Mouse (Mus musculus) kidney, postnatal 0 days (tissue): ENCODE data around the gene Slc8a3. TPM values are rescaled to one million over a fixed set of nuclear protein-coding genes. Genes with fewer than 3 reads are reported as not detected.
A peak's percentile ranks its signal among the peaks of the same experiment; 100 is the strongest.

ENCODE experiments used
- ATAC-seq: fragments of 200-750 bp; cut with Nextera tagmentation; replicated peaks from 2 replicates; pipeline ENCODE4 v1.8.0; 2017; ENCODE audit warnings: low read depth, moderate number of reproducible peaks, moderate TSS enrichment, moderate library complexity; ENCODE audit not compliant: low FRiP score
- DNase-seq: peaks from one replicate; pipeline ENCODE4 v3.0.0-alpha.2; 2016; ENCODE audit warnings: low spot score
- H3K27ac ChIP-seq: fragments of 300-500 bp; sonication (generic); 2 replicates; pipeline ENCODE4 v1.5.1; 2014; ENCODE audit warnings: mild to moderate bottlenecking
- H3K27me3 ChIP-seq: fragments of 300-500 bp; sonication (generic); 2 replicates; pipeline ENCODE4 v1.6.1; 2014; ENCODE audit warnings: low read length, mixed read lengths; ENCODE audit not compliant: insufficient read depth
- H3K36me3 ChIP-seq: fragments of 300-500 bp; sonication (generic); 2 replicates; pipeline ENCODE4 v1.6.1; 2014; ENCODE audit warnings: low read length, mixed read lengths; ENCODE audit not compliant: insufficient read depth
- H3K4me1 ChIP-seq: fragments of 300-500 bp; sonication (generic); replicated peaks from 2 replicates; pipeline ENCODE4 v1.6.1; 2014; ENCODE audit warnings: antibody characterized with exemption, low read length, mixed read lengths; ENCODE audit not compliant: insufficient read depth
- H3K4me2 ChIP-seq: fragments of 300-500 bp; sonication (generic); 2 replicates; pipeline ENCODE4 v1.6.1; 2014; ENCODE audit warnings: mild to moderate bottlenecking, low read length, moderate library complexity, mixed read lengths
- H3K4me3 ChIP-seq: fragments of 300-500 bp; sonication (generic); replicated peaks from 2 replicates; pipeline ENCODE4 v1.5.1; 2014; ENCODE audit warnings: low read depth, low read length
- H3K9ac ChIP-seq: fragments of 300-500 bp; sonication (generic); 2 replicates; pipeline ENCODE4 v1.6.1; 2014; ENCODE audit warnings: low read depth, low read length
- H3K9me3 ChIP-seq: fragments of 300-500 bp; sonication (generic); replicated peaks from 2 replicates; pipeline ENCODE4 v1.6.1; 2016; ENCODE audit warnings: low read length, inconsistent platforms, mixed read lengths
- CTCF ChIP-seq: IDR thresholded peaks from 2 replicates; pipeline ENCODE4 v1.5.1; 2016; ENCODE audit warnings: antibody characterized with exemption, low read depth, mild to moderate bottlenecking, moderate library complexity
- WGBS: fragments of 180-500 bp; shearing (Covaris S2); extraction: QIAGEN DNeasy Blood & Tissue Kit; methylation state at CpG from one replicate; pipeline ENCODE4 v1.1.7; 2014; 5-methylcytosine and 5-hydroxymethylcytosine counted together
- polyA plus RNA-seq: library from polyadenylated mRNA; unstranded; fragments of >200 nt; fragmentation: Nextera tagmentation; extraction: Ambion mirVana; gene quantifications from 2 replicates; pipeline ENCODE4 v1.2.1, GENCODE M21; 2015

Gene Slc8a3
- polyA plus RNA-seq, 1 experiment from 2014 or later: 0.05 TPM

DNA sequence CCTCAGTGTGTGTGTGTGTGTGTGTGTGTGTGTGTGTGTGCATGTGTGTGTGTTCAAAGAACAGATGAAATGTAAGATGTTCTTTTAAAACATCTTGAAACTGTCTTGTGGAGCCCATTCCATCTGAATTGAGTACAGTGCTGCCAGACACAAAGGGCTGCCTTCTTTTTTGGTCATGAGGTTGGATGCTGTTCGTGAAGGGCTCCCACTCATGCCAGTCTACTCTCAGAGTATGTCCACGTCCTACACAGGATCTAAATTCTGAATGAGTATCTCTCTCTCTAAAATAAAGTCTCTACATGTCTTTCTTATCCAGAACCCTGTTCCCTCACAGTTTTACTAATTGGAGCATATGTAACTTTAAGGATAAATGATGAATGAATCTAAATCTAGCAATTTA is 124.4 kb downstream of the Slc8a3 start:
- Histone ChIP-seq H3K4me2 (no peak overlapping the region), H3K4me1 (no peaks in the 10 kb centered on the region), H3K9me3 (no peaks in the 10 kb centered on the region), H3K9ac (no peak overlapping the region), H3K36me3 (no peaks in the 10 kb centered on the region), H3K27me3 (no peaks in the 10 kb centered on the region), H3K4me3 (no peak overlapping the region), H3K27ac (no peak overlapping the region)
- no peak for TF ChIP-seq CTCF
- no peak for DNase-seq
- no peak for ATAC-seq
- 75% methylated on average over 2 of the region's 2 CpGs for WGBS

DNA sequence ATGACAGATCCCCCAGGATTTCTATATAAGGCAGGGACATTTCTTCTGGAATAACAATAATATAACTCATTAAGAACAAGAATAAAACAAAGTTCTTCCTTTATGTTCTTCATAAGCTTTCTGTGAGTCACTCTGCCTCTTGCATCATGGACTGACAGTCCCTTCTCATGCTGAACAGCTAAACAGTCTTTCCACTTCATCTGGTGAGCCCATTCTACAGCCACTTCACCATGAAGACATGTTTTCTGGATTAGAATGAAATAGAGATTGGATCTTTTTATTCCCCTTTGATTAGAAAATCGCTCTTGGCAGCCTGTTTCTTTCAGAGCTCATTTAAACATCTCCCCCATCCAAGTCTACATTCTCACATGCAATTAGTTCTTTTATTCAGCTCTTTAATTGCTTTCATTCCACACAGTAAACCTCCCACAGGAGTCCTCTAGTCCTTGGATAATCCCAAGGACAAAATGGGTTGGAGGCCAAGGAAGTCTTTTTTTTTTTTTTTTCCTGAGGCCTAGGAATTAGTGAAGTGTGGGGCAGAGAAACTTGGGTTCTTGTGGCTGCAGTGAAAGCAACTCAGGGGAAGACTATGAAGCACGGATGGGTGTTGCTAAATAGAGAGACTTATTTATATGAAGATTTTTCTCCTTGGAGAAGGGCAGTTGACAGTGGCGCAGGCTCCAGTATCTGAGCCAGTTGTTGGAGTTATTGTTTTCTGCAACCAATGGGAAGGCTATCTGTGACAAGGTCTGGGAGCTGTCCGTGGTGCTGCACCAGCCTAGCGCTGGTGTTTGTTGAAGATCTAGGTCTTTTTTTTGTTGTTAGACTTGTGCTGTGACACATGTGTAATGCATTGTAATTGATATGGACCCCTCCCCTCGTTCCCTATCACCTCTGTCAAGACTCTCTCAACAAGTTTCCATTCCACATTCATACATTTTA is 127.1 kb downstream of the Slc8a3 start:
- peak; percentile 80 for DNase-seq
- no peak for ATAC-seq
- no peak overlapping the region for H3K4me2 ChIP-seq
- no peaks in the 10 kb centered on the region for H3K27me3 ChIP-seq
- H3K36me3 ChIP-seq: no peaks in the 10 kb centered on the region
- H3K4me1 ChIP-seq: no peaks in the 10 kb centered on the region
- TF ChIP-seq CTCF: no peak
- WGBS: 18% methylated on average over 6 of the region's 6 CpGs
- no peak overlapping the region for H3K4me3 ChIP-seq
- H3K9ac ChIP-seq: no peak overlapping the region
- no peak overlapping the region for H3K27ac ChIP-seq
- H3K9me3 ChIP-seq: no peaks in the 10 kb centered on the region

DNA sequence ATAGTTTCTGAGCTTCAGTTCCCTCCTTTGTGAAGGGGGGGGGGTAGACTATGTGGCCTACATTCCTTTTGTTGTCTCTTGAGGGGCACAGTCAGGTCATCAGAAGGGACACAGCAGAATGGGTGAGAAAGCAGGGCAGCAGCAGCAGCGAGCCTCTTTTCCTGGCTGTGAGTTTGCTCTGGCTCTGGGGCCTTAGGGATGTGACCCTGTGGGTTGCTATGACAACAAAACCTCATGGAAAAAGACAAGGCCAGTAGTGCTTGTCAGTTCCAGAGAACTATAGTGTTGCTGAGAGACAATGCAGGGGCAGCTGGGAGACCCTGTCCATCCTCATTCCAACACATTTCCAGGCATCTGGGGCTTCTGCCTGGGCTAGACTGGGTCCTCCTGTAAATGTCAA is 129.8 kb downstream of the Slc8a3 start:
- H3K4me3 ChIP-seq: no peak overlapping the region
- WGBS: 20% methylated on average over 1 of the region's 1 CpGs
- H3K9ac ChIP-seq: no peak overlapping the region
- no peaks in the 10 kb centered on the region for H3K36me3 ChIP-seq
- H3K27ac ChIP-seq: no peak overlapping the region
- DNase-seq (no peak), ATAC-seq (no peak)
- H3K4me2 ChIP-seq: no peak overlapping the region
- H3K27me3 ChIP-seq: no peaks in the 10 kb centered on the region
- H3K4me1 ChIP-seq: no peaks in the 10 kb centered on the region
- no peaks in the 10 kb centered on the region for H3K9me3 ChIP-seq
- no peak for TF ChIP-seq CTCF

DNA sequence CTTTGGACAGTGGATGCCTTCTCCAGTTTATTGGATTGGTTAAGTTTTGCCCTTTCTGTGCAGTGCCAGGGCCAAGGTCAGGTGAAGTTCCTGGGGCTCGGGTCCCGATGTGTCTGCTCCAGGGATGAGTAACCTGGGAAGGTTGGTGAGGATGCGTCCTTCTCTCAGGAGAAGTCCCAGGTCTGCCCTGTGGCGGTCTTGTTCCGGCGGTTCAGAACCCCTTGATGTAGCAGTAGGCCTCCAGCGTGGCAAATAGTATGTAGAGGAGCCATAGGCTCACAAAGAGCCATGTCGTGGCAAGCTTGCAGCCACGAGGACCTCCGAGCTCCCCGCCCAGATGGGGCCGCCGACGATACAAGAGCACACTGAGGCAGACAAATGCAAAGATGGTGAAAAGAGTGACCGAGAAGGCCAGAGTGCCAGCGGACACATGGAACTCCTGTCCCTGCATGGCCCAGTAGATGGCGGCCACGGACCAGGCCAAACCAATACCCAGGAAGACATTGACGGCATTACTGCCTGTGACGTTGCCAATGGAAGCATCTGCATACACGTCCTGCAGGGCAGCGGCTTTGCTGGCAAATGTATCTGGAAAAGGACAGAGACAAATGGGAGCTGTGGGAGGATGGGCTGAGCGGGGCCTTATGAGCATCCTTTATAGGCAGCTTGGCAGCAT is 133.6 kb downstream of the Slc8a3 start:
- DNase-seq: peak; percentile 77
- H3K4me2 ChIP-seq: no peak overlapping the region
- no peak for ATAC-seq
- no peaks in the 10 kb centered on the region for H3K9me3 ChIP-seq
- H3K9ac ChIP-seq: no peak overlapping the region
- no peaks in the 10 kb centered on the region for H3K4me1 ChIP-seq
- no peaks in the 10 kb centered on the region for H3K36me3 ChIP-seq
- peak; percentile 83 for TF ChIP-seq CTCF
- 31% methylated on average over 23 of the region's 23 CpGs for WGBS
- no peaks in the 10 kb centered on the region for H3K27me3 ChIP-seq
- no peak overlapping the region for H3K27ac ChIP-seq
- H3K4me3 ChIP-seq: no peak overlapping the region

DNA sequence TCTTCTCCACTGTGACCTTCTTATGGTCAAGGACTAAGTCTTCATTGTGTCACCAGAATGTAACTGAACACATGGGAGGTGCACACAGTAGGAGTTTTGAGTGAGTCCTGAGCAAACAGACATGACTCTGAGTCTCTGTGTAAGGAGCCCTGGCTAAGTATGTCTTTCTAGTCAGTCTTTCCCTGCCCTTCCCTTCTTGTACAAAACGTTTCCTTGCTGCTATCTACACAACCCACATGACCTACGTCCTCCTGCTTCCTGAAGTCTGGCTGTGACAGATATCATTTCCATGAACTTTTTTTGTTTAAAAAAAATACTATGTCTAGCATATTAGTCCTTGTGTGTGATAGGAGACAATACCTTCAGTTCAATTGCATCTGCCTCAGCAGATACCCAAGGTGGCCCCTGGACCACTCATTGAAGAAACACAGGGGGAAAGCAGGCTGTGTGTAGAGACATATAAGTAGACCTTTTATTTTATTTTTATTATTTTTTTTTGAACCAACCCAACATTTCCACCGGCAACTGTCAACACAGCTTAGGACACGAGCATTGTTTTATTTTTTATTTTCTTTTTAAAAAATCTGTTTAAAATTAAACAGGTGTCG is 135.4 kb downstream of the Slc8a3 start:
- H3K9ac ChIP-seq: no peak overlapping the region
- WGBS: 61% methylated on average over 5 of the region's 5 CpGs
- TF ChIP-seq CTCF: no peak
- no peak overlapping the region for H3K4me3 ChIP-seq
- ATAC-seq (no peak), DNase-seq (no peak)
- no peaks in the 10 kb centered on the region for H3K27me3 ChIP-seq
- no peak overlapping the region for H3K4me2 ChIP-seq
- no peaks in the 10 kb centered on the region for H3K9me3 ChIP-seq
- no peaks in the 10 kb centered on the region for H3K36me3 ChIP-seq
- H3K27ac ChIP-seq: no peak overlapping the region
- H3K4me1 ChIP-seq: no peaks in the 10 kb centered on the region

DNA sequence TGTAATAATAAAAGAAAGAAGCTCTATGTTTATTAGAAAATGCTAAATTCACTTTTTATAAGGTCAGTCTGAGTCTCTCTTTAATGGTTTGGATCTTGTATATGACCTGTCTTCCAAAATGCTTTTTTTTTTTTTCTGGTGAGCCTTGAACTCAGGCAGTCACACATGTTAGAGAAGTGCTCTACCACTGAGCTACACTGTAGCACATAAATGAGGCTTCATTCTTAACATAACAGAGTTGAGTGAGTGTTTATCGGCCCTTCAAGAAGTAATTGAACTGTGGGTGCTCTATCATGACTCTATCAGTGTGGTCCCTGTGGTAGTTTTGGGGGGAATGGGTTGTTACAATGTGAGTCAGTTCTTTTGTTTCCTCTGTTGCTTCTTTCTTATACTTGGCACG is 139.0 kb downstream of the Slc8a3 start:
- DNase-seq (no peak), ATAC-seq (no peak)
- H3K9me3 ChIP-seq: no peaks in the 10 kb centered on the region
- whole genome bisulfite sequencing: 79% methylated on average over 2 of the region's 2 CpGs
- H3K4me1 ChIP-seq: no peaks in the 10 kb centered on the region
- no peak overlapping the region for H3K27ac ChIP-seq
- no peaks in the 10 kb centered on the region for H3K27me3 ChIP-seq
- no peak overlapping the region for H3K4me2 ChIP-seq
- no peak for TF ChIP-seq CTCF
- H3K9ac ChIP-seq: no peak overlapping the region
- H3K4me3 ChIP-seq: no peak overlapping the region
- H3K36me3 ChIP-seq: no peaks in the 10 kb centered on the region
